In the genomic region with DNA sequence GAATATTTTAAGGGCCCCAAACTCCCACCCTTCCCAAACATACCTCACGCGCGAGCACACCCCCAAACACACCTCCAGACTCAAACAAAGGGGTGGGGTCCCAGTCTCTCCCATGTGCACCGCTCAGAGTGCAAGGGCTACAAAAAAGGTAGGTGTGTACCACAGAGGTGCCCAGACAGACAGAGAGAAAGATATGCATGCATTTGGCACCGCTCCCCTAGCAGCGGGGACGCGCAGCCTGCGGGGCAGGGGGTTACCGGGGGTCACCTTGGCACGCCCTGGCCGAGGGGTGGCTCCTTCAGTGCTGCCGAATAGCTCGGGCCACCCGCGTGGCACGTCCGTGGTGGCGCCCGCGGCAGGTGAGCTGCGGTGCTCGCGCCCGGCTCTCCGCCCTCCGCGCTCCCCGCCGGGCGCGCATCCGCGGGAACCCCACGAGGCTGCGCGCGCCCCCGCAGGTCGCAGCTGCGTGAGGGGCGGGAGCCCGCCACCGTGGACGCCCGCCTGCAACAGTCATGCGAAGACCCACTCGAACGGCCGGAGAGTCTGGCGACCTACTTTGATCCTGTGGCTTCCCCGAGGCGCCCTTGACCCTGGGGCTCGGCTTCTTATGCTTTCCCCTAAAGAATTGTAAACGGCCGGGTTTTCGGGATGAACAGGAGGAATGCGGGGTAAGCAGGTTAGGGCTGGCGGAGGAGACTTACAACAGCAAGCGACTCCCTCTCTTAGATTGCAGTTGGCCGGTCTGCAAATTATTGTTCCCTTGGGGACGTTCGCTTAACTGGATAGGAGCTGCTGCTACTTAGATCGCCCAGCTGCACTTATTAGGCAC, we compare ENCODE assay signal across 8 mouse cellular contexts. TPM values are rescaled to one million over a fixed set of nuclear protein-coding genes. Genes with fewer than 3 reads are reported as not detected.
DNase-seq lines count a peak whose midpoint lies in the region; ATAC-seq and TF ChIP-seq lines count a peak whose summit lies in the region.

Gpr12 (minus strand) TSS at position 762 of the 829 bp plus-strand sequence.

- TF ChIP-seq POLR2A in olfactory bulb, adult 2 months (IDR thresholded peaks at IDR 0.05; ENCODE audit: insufficient read depth, low read depth, low read length), result 0 out of 2 replicates have a peak, but pooled peaks have one; percentile 17

- H3K27me3 ChIP-seq in embryonic facial prominence, embryonic 11.5 days (ENCODE audit: control insufficient read depth, insufficient read depth, low read length), result peaks cover 28% of the 10 kb centered on the region
- peaks cover 43% of the 10 kb centered on the region for H3K27me3 ChIP-seq in limb, embryonic 10.5 days (ENCODE audit: low read depth, poor library complexity, severe bottlenecking)

- ATAC-seq in embryonic facial prominence, embryonic 11.5 days (replicated peaks; ENCODE audit: insufficient number of reproducible peaks, low FRiP score, low TSS enrichment, low read depth), result peak; percentile 66; the same call in 1 of the 2 replicates
- peak; percentile 20; the same call in 1 of the 2 replicates for ATAC-seq in granulocyte monocyte progenitor cell, adult 5-6 weeks (replicated peaks; ENCODE audit: poor library complexity, severe bottlenecking)

- under 1% methylated on average over 64 of the region's 64 CpGs for WGBS in embryonic facial prominence, embryonic 11.5 days
- WGBS in limb, embryonic 10.5 days, result under 1% methylated on average over 58 of the region's 64 CpGs
- under 1% methylated on average over 64 of the region's 64 CpGs for WGBS in olfactory bulb, adult 2 months

- peak within 1 kb of the TSS; percentile 45 for H3K4me3 ChIP-seq in embryonic facial prominence, embryonic 11.5 days (ENCODE audit: low read depth, low read length)
- H3K4me3 ChIP-seq in limb, embryonic 10.5 days, result peak within 1 kb of the TSS; percentile 70
- peak within 1 kb of the TSS; percentile 66 for H3K4me3 ChIP-seq in olfactory bulb, adult 2 months (ENCODE audit: insufficient read depth, low read depth, low read length)

- TF ChIP-seq CTCF in olfactory bulb, adult 2 months (IDR thresholded peaks at IDR 0.05; ENCODE audit: insufficient read depth, low read depth, low read length), result no peak

- H3K4me1 ChIP-seq in embryonic facial prominence, embryonic 11.5 days (ENCODE audit: control insufficient read depth, insufficient read depth, low read length), result peaks cover 3% of the 10 kb centered on the region; the same call in 1 of the 2 replicates
- peaks cover 23% of the 10 kb centered on the region for H3K4me1 ChIP-seq in limb, embryonic 10.5 days
- H3K4me1 ChIP-seq in olfactory bulb, adult 2 months (ENCODE audit: control insufficient read depth, insufficient read depth, low read length), result peaks cover 9% of the 10 kb centered on the region; the same call in 1 of the 2 replicates

- no peak within 1 kb of the TSS for H3K27ac ChIP-seq in embryonic facial prominence, embryonic 11.5 days (replicated peaks; ENCODE audit: low read depth, low read length)
- peak within 1 kb of the TSS; percentile 76 for H3K27ac ChIP-seq in limb, embryonic 10.5 days
- H3K27ac ChIP-seq in olfactory bulb, adult 2 months (ENCODE audit: insufficient read depth, low read depth, low read length), result no peak within 1 kb of the TSS

- no peaks in the 10 kb centered on the region for H3K36me3 ChIP-seq in embryonic facial prominence, embryonic 11.5 days (replicated peaks; ENCODE audit: control insufficient read depth, insufficient read depth, low read depth, low read length)
- no peaks in the 10 kb centered on the region for H3K36me3 ChIP-seq in limb, embryonic 10.5 days

- H3K9me3 ChIP-seq in embryonic facial prominence, embryonic 11.5 days (replicated peaks; ENCODE audit: control insufficient read depth, low read length), result no peaks in the 10 kb centered on the region
- no peaks in the 10 kb centered on the region for H3K9me3 ChIP-seq in limb, embryonic 10.5 days (replicated peaks)

- H3K4me2 ChIP-seq in embryonic facial prominence, embryonic 11.5 days (ENCODE audit: low read depth, low read length), result peak within 1 kb of the TSS; percentile 95

- DNase-seq in left cerebral cortex, adult 18-20 months (ENCODE audit: low spot score in 2 of 2), result peak; percentile 28 to 47
- no peak for DNase-seq in left cerebral cortex, adult 11 months (ENCODE audit: low spot score)
- DNase-seq in embryonic facial prominence, embryonic 11.5 days (ENCODE audit: low spot score), result peak; percentile 49
- peak; percentile 58 for DNase-seq in limb, embryonic 10.5 days (ENCODE audit: low spot score)
- DNase-seq in spleen, adult 18-20 months, result no peak
- DNase-seq in lung, postnatal 4 days, result no peak

- H3K9ac ChIP-seq in embryonic facial prominence, embryonic 11.5 days (replicated peaks; ENCODE audit: low read length), result peak within 1 kb of the TSS; percentile 39

RNA-seq across cellular contexts. Expression of gene Gpr12, which starts in this region (rescaled TPM):
- 10 to 100 TPM; 24.4 to 30.5 TPM for total RNA-seq in left cerebral cortex, adult 18-20 months (2021)
- 0.14 TPM in 1 of 2 replicates, not detected in the other for polyA plus RNA-seq in embryonic facial prominence, embryonic 11.5 days (2014; fragmentation: Nextera tagmentation; extraction: Ambion mirVana)
- total RNA-seq in granulocyte monocyte progenitor cell, adult 5-6 weeks (2014; fragmentation: Nextera tagmentation), result not detected in 2 replicates
- total RNA-seq in granulocyte monocyte progenitor cell, adult 5-6 weeks (2017), result not detected in 2 replicates
- polyA plus RNA-seq in limb, embryonic 10.5 days (2016; fragmentation: Nextera tagmentation; extraction: Ambion mirVana), result 0.69 and 0.80 TPM in 2 replicates
- polyA plus RNA-seq in olfactory bulb, adult 2 months (2012; ENCODE audit: insufficient read depth, insufficient read length, low replicate concordance, missing spikeins), result not detected in 2 replicates

Comparison
In these comparisons a context has a peak if more than half of its experiments do, and no peak if none do; other contexts are left out.
1. RNA of gene Gpr12 (total RNA-seq): 24.4 to 30.5 TPM in left cerebral cortex, adult 18-20 months; not detected in granulocyte monocyte progenitor cell, adult 5-6 weeks; every median in the first group is over 10 times any median in the second.
2. DNase-seq: peak in left cerebral cortex, adult 18-20 months (2 of 2); none in left cerebral cortex, adult 11 months (single experiment), spleen, adult 18-20 months (0 of 2) and lung, postnatal 4 days (0 of 2).
3. Peak in DNase-seq, ATAC-seq, H3K4me3 ChIP-seq, H3K9ac ChIP-seq and H3K4me2 ChIP-seq in embryonic facial prominence, embryonic 11.5 days; RNA of the gene not detected or under 1 TPM.
4. Peak in ATAC-seq in granulocyte monocyte progenitor cell, adult 5-6 weeks; RNA of the gene not detected or under 1 TPM.
5. Peak in DNase-seq, H3K4me3 ChIP-seq and H3K27ac ChIP-seq in limb, embryonic 10.5 days; RNA of the gene not detected or under 1 TPM.
6. Peak in every context shown above with its lines, with median percentiles within 50 percentile points of each other: H3K4me3 ChIP-seq.